Mouse (Mus musculus): ENCODE measurements around the gene Accs. TPM values are rescaled to one million over a fixed set of nuclear protein-coding genes. Genes with fewer than 3 reads are reported as not detected.
A peak's percentile ranks its signal among the peaks of the same experiment; 100 is the strongest.

Accs gene
- polyA plus RNA-seq, 1 experiment: 22.2 TPM

DNA sequence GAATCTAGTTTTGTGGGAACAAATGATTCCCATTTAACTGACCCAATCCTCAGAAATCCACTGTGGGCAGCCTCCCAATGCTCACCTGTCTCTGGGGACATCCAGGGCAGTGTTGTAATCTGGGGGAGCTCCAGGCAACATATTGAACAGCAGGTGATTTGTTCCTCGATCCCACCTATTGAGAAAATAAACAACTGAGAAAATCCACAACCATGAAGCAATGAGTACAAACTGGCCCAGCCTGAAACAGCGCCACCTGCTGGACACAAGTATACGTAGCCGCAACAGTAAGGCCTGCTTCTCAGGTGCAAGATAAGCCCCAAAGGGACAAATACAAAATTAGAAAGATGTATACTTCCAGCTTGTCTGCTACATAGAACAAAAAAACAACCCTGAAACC lies 37.9 kb downstream of the Accs start:
- TF ChIP-seq CTCF (IDR thresholded peaks at IDR 0.05; ENCODE audit: borderline replicate concordance, extremely low read depth, insufficient read depth, insufficient read length) (peak; percentile 84), POLR2A (IDR thresholded peaks at IDR 0.05; ENCODE audit: borderline replicate concordance, extremely low read depth, insufficient read depth, insufficient read length, poor library complexity, severe bottlenecking) (no peak)
- DNase-seq (ENCODE audit: low read depth): peak; percentile 68

DNA sequence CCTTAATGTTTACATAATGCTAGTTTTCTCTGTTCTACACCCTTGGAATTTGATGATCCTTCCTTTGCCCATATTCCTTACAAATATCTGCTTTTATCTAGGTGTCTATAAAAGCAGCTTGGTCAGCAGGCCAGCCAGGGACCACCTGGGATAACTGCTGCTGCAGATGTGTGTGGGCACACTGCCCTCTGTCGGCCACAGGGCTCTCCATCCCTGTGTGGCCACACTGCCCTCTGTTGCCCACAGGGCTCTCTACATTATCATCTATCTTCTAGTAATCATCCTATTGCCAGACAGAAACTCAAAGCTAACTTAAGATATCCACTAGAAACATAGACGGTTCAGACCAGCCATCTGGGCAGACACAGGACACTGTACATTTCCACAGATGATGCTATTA lies 39.8 kb downstream of the Accs start:
- peak; percentile 91 for TF ChIP-seq CTCF (IDR thresholded peaks at IDR 0.05; ENCODE audit: borderline replicate concordance, extremely low read depth, insufficient read depth, insufficient read length)
- TF ChIP-seq POLR2A (IDR thresholded peaks at IDR 0.05; ENCODE audit: borderline replicate concordance, extremely low read depth, insufficient read depth, insufficient read length, poor library complexity, severe bottlenecking): no peak
- DNase-seq (ENCODE audit: low read depth): peak; percentile 43

DNA sequence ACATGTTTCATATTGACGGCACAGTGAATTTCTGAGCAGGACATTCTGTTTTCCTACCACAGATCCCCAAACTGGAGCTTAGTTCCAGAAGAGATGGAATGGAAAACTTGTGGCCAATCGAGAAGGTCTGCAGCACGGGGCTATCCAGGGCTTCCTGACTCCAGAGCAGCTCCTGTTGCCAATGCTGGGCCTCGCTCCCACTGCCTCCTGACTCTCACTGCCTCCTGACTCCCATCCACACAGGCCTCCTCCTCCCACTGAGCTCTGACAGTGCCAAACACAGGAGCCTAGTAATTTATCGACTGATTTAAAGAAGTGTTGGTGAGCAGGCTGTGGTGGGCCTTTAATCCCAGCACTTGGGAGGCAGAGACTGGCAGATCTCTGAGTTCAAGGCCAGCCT lies 41.7 kb downstream of the Accs start:
- TF ChIP-seq POLR2A (IDR thresholded peaks at IDR 0.05; ENCODE audit: borderline replicate concordance, extremely low read depth, insufficient read depth, insufficient read length, poor library complexity, severe bottlenecking) (no peak), CTCF (IDR thresholded peaks at IDR 0.05; ENCODE audit: borderline replicate concordance, extremely low read depth, insufficient read depth, insufficient read length) (no peak)
- no peak for DNase-seq (ENCODE audit: low read depth)

DNA sequence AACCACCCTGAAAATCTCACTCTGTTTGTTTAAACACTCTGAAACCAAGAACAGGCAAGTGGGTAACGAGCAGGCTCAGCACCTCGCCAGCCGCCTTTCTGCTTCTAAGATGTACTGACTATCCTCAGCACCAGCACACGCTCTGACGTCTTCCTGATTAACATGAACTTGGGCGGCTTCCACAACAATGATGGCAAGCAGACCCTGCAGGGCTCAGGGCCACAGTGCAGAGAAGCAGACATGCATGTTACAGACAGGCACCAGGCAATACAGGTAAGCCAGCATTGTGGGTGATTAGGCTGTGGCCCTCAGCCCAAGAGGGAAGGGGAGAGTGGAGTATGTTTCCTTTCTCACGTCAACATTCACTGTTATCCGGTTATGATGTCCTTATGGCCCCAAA lies 42.3 kb downstream of the Accs start:
- no peak for DNase-seq (ENCODE audit: low read depth)
- TF ChIP-seq POLR2A (IDR thresholded peaks at IDR 0.05; ENCODE audit: borderline replicate concordance, extremely low read depth, insufficient read depth, insufficient read length, poor library complexity, severe bottlenecking) (no peak), CTCF (IDR thresholded peaks at IDR 0.05; ENCODE audit: borderline replicate concordance, extremely low read depth, insufficient read depth, insufficient read length) (no peak)

DNA sequence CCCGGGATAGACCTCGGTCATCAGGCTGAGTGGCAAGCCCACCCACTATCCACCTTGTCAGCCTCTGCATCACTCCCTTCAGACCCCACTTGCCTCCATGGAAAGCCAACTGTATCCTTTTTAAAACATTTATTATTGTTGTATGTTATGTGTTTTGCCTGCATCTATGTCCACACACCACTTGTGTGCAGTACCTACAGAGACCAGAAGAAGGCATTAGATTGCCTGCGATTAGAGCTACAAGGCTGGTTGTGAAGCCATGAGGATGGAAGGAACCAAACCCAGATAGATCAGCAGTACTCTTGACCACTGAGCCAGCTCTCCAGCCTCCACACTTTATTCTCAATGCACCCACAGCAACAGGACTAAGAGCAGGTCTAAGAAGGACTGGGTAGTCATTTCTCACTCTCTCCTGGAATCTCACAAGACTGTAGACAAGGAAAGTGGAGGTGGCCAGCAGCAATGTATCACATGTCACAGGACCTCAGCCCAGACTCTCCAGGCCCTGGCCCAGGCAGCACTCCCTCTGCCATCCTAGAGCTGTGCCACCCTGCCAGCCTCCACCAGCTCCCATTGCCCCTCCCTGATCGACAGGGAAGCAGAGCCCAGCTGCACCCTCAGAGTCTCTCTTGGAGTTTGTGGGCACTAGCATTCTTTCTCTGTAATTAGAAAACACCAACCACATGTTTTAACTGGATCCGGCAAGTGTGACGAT lies 43.1 kb downstream of the Accs start:
- no peak for DNase-seq (ENCODE audit: low read depth)
- TF ChIP-seq POLR2A (IDR thresholded peaks at IDR 0.05; ENCODE audit: borderline replicate concordance, extremely low read depth, insufficient read depth, insufficient read length, poor library complexity, severe bottlenecking): no peak
- TF ChIP-seq CTCF (IDR thresholded peaks at IDR 0.05; ENCODE audit: borderline replicate concordance, extremely low read depth, insufficient read depth, insufficient read length): no peak

DNA sequence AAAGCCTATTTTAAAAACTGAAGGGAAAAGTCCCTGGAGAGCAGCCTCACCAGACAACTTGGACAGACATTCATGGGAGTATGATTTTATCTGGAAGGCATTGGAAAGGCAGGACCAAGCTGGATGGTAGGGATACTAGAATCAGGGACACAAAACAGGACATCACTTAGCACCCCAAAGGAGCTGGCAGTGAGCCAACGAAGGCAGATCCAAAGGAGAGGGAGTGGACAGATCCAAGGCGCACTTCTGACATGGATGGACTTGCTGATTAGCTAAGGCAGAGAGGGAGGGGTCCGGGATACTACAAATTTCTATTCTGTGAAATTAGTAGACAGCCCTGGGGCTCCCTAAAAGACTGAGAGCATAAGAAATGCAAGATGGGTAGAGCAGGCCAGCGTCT lies 44.2 kb downstream of the Accs start:
- no peak for DNase-seq (ENCODE audit: low read depth)
- TF ChIP-seq POLR2A (IDR thresholded peaks at IDR 0.05; ENCODE audit: borderline replicate concordance, extremely low read depth, insufficient read depth, insufficient read length, poor library complexity, severe bottlenecking) (no peak), CTCF (IDR thresholded peaks at IDR 0.05; ENCODE audit: borderline replicate concordance, extremely low read depth, insufficient read depth, insufficient read length) (no peak)

DNA sequence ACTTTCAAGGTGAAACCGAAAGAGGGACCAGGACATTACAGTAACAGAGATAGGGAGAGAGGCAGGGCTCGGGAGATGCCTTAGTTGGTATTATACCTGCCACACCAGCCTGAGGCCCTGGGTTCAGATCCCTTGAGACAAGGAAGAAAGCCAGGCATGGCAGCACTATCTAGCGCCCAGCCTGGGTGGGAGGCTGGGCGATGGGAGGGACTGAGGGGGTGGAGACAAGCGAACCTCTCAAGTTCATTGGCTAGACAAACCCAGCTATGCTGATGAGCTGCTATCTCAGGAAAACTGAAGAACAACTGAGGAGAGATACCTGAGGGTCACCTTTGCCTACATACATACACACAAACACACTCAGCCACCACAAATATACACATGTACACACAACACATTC lies 44.7 kb downstream of the Accs start:
- DNase-seq (ENCODE audit: low read depth): no peak

DNA sequence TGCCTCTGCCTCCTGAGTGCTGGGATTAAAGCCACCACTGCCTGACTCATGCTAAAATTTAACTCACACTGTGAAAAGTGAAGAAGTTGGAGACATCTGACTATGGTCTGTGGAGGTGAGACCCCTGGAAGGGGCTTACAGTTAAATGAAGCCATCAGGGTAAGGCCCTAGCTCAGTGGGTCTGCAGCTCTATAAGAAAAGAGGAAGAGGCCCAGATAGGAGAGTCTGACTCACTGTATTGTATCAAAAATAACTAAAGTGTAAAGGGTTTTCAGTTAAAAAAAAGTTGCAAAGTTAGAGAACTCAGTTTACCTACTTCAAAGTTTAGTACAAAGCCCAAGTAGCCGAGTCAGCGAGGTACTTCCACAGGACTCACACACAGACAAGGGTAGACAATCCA lies 46.8 kb downstream of the Accs start:
- no peak for DNase-seq (ENCODE audit: low read depth)

More for the DNA sequence above, 44.7 kb downstream of the Accs start:
- TF ChIP-seq CTCF (IDR thresholded peaks at IDR 0.05; ENCODE audit: borderline replicate concordance, extremely low read depth, insufficient read depth, insufficient read length): no peak
- TF ChIP-seq POLR2A (IDR thresholded peaks at IDR 0.05; ENCODE audit: borderline replicate concordance, extremely low read depth, insufficient read depth, insufficient read length, poor library complexity, severe bottlenecking): no peak

DNA sequence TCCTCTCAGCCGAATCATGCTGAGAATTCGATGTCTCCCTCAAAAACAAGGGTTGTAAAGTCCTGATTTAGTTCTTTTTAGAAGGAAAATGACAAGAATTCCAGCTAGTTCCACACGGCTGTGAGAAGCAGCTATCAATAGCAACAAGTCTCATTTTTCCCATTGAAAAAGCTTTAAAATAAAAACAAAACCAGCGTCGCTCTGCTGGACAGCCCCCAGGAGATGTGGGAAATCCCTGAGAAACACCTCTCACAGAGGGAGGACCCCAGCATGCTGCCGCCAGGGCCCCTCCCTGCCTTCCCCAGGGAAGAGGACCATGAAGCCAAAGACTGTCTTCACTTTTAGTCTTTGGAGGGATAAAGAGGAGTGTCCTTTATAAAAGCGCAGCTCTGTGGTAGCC lies 48.6 kb downstream of the Accs start:
- TF ChIP-seq POLR2A (IDR thresholded peaks at IDR 0.05; ENCODE audit: borderline replicate concordance, extremely low read depth, insufficient read depth, insufficient read length, poor library complexity, severe bottlenecking): no peak
- no peak for TF ChIP-seq CTCF (IDR thresholded peaks at IDR 0.05; ENCODE audit: borderline replicate concordance, extremely low read depth, insufficient read depth, insufficient read length)
- DNase-seq (ENCODE audit: low read depth): no peak

More for the DNA sequence above, 46.8 kb downstream of the Accs start:
- TF ChIP-seq POLR2A (IDR thresholded peaks at IDR 0.05; ENCODE audit: borderline replicate concordance, extremely low read depth, insufficient read depth, insufficient read length, poor library complexity, severe bottlenecking) (no peak), CTCF (IDR thresholded peaks at IDR 0.05; ENCODE audit: borderline replicate concordance, extremely low read depth, insufficient read depth, insufficient read length) (no peak)

DNA sequence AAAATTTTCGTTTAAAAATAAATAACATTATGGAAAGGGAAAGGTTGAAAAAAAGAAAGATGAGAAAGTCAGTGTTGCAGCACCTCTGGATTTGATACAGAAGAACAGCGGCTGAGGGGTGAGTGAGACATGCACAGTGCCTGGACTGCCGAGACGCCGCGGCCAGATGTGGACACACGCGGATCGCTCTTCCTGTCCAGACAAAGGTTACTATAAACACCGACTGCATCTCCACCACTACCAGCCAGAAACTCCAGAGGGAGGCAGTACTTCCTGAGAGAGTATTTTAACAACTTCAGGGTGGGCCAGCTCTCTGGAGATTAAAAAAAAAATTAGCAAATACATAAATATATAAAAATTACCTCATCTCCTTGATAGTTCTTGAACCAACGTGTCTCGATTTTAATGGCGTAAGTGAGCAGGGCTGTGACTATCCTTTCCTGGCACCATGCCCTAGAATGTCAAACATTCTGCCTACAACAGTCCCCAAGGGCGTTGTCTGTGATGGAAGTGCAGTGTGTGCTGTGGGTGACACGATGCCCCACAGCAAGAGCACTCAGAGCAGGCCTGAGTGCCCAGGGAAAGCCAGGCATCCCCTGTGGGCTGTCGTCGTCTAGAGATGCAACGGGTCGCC lies 52.5 kb downstream of the Accs start:
- TF ChIP-seq POLR2A (IDR thresholded peaks at IDR 0.05; ENCODE audit: borderline replicate concordance, extremely low read depth, insufficient read depth, insufficient read length, poor library complexity, severe bottlenecking) (no peak), CTCF (IDR thresholded peaks at IDR 0.05; ENCODE audit: borderline replicate concordance, extremely low read depth, insufficient read depth, insufficient read length) (no peak)
- DNase-seq (ENCODE audit: low read depth): no peak

DNA sequence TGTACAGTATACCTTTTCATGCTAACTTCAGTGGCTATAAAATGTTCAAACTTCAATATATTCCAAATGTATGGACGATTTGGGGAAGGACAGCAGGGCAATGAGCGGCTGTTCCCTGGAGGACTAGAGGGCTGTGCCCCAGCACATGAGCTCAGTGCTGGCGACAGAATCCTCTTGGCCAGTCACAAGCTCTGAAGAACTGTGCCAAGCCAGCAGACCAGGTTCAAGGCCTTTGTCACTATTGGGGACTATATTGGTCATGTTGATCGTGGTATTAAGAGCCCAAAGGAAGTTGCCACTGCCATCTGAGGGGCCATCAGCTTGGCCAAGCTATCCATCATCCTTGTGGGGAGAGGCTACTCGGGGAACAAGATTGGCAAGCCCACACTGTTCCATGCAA lies 55.4 kb downstream of the Accs start:
- TF ChIP-seq CTCF (IDR thresholded peaks at IDR 0.05; ENCODE audit: borderline replicate concordance, extremely low read depth, insufficient read depth, insufficient read length): no peak
- TF ChIP-seq POLR2A (IDR thresholded peaks at IDR 0.05; ENCODE audit: borderline replicate concordance, extremely low read depth, insufficient read depth, insufficient read length, poor library complexity, severe bottlenecking): no peak
- DNase-seq (ENCODE audit: low read depth): no peak
